In genomic region chr6:108424749-108425584, GRCm38 (mm10) we compare ENCODE assay signal across 9 mouse cellular contexts.
A peak's percentile ranks its signal among the peaks of the same experiment; 100 is the strongest.
DNase-seq lines count a peak whose midpoint lies in the region; ATAC-seq and TF ChIP-seq lines count a peak whose summit lies in the region.
"Had no signal": no experiment of that assay in that cellular context is flagged by ENCODE, and none has a peak within 500 bp of the region (broad histone marks: within the 10 kb centered on the region; RNA-seq: fewer than 3 reads in every experiment).

No protein-coding gene starts in this region.

- peak; percentile 77 for DNase-seq in gastrocnemius, adult 2 months
- no peak for DNase-seq in gastrocnemius, postnatal 10 days
- peak; percentile 22 for DNase-seq in retina, postnatal 1 day
- no peak for DNase-seq in retina, embryonic 14.5 days (ENCODE audit: low spot score)
- DNase-seq in embryo, embryonic 10.5 days (ENCODE audit: low spot score) = no peak
- DNase-seq in frontal cortex, adult 2 months (ENCODE audit: extremely low spot score in 1 of 2, low spot score in 1 of 2) = no peak
- DNase-seq: adrenal gland, postnatal 14 days had no signal

- H3K4me2 ChIP-seq in intestine, embryonic 16.5 days (ENCODE audit: low read depth, low read length) = no peak overlapping the region

- H3K27ac ChIP-seq in gastrocnemius, adult 2 months = peak overlapping the region; percentile 93
- no peak overlapping the region for H3K27ac ChIP-seq in intestine, embryonic 16.5 days (ENCODE audit: low read length)

- no peaks in the 10 kb centered on the region for H3K36me3 ChIP-seq in intestine, embryonic 16.5 days (ENCODE audit: control insufficient read depth, insufficient read depth, low read length)

- H3K4me3 ChIP-seq in gastrocnemius, adult 2 months = peak overlapping the region; percentile 61
- no peak overlapping the region for H3K4me3 ChIP-seq in intestine, embryonic 16.5 days (ENCODE audit: low read length)

- TF ChIP-seq CTCF in gastrocnemius, adult 2 months (IDR thresholded peaks at IDR 0.05) = no peak

- no peaks in the 10 kb centered on the region for H3K27me3 ChIP-seq in intestine, embryonic 16.5 days (replicated peaks; ENCODE audit: control insufficient read depth, insufficient read depth, low read length)

- H3K9ac ChIP-seq in intestine, embryonic 16.5 days (ENCODE audit: low read depth, low read length) = no peak overlapping the region

- intact Hi-C loops in gastrocnemius, adult 2 months (cut with DNase I) = loop anchor here (5.0 kb wide), 1 partner anchor 42 kb away; no protein-coding TSS in a partner anchor

- ATAC-seq in intestine, embryonic 16.5 days = peak; percentile 34
- no peak for ATAC-seq in erythroid progenitor cell, adult 5-6 weeks (replicated peaks; ENCODE audit: low FRiP score, poor library complexity, severe bottlenecking)

- no peaks in the 10 kb centered on the region for H3K9me3 ChIP-seq in intestine, embryonic 16.5 days (ENCODE audit: control insufficient read depth, low read length)

- 50% methylated on average over 9 of the region's 9 CpGs for WGBS in intestine, embryonic 16.5 days

- peaks cover 8% of the 10 kb centered on the region; the same call in 1 of the 2 replicates for H3K4me1 ChIP-seq in intestine, embryonic 16.5 days (ENCODE audit: control insufficient read depth, insufficient read depth, low read length)

Comparison
In these comparisons a context has a peak if more than half of its experiments do, and no peak if none do; other contexts are left out.
1. DNase-seq: peak in gastrocnemius, adult 2 months (single experiment) and retina, postnatal 1 day (single experiment); none in gastrocnemius, postnatal 10 days (single experiment), retina, embryonic 14.5 days (single experiment), embryo, embryonic 10.5 days (single experiment) and frontal cortex, adult 2 months (0 of 2).